Mouse (Mus musculus) forebrain, embryonic 15.5 days (tissue): ENCODE measurements around the gene Plekhg5. TPM values are rescaled to one million over a fixed set of nuclear protein-coding genes. Genes with fewer than 3 reads are reported as not detected.

ENCODE experiments used
- ATAC-seq: fragments of 200-750 bp; cut with Nextera tagmentation; replicated peaks from 2 replicates; pipeline ENCODE4 v1.8.0; 2017; ENCODE audit warnings: mild to moderate bottlenecking, moderate TSS enrichment, moderate library complexity
- H3K27ac ChIP-seq: fragments of 300-500 bp; sonication (generic); replicated peaks from 2 replicates; pipeline ENCODE4 v1.5.1; 2015; ENCODE audit warnings: mild to moderate bottlenecking, inconsistent platforms
- H3K27me3 ChIP-seq: fragments of 300-500 bp; sonication (generic); 2 replicates; pipeline ENCODE4 v1.6.1; 2015; ENCODE audit warnings: inconsistent platforms
- H3K36me3 ChIP-seq: fragments of 300-500 bp; sonication (generic); 2 replicates; pipeline ENCODE4 v1.6.1; 2015; ENCODE audit warnings: mild to moderate bottlenecking, inconsistent platforms
- H3K4me1 ChIP-seq: fragments of 300-500 bp; sonication (generic); 2 replicates; pipeline ENCODE4 v1.6.1; 2015; ENCODE audit warnings: inconsistent platforms
- H3K4me2 ChIP-seq: fragments of 300-500 bp; sonication (generic); replicated peaks from 2 replicates; pipeline ENCODE4 v1.6.1; 2015; ENCODE audit warnings: mild to moderate bottlenecking, inconsistent platforms
- H3K4me3 ChIP-seq: fragments of 300-500 bp; sonication (generic); 2 replicates; pipeline ENCODE4 v1.5.1; 2015; ENCODE audit warnings: mild to moderate bottlenecking, inconsistent platforms
- H3K9ac ChIP-seq: fragments of 300-500 bp; sonication (generic); replicated peaks from 2 replicates; pipeline ENCODE4 v1.6.1; 2015; ENCODE audit warnings: mild to moderate bottlenecking, inconsistent platforms
- H3K9me3 ChIP-seq: fragments of 300-500 bp; sonication (generic); 2 replicates; pipeline ENCODE4 v1.6.1; 2016; ENCODE audit warnings: inconsistent platforms
- WGBS: fragments of 180-500 bp; shearing (Covaris S2); methylation state at CpG from one replicate; pipeline ENCODE4 v1.1.7; 2015; ENCODE audit warnings: mixed read lengths; 5-methylcytosine and 5-hydroxymethylcytosine counted together
- polyA plus RNA-seq: library from polyadenylated mRNA; unstranded; fragments of >200 nt; fragmentation: Nextera tagmentation; extraction: Ambion mirVana; gene quantifications from 2 replicates; pipeline ENCODE4 v1.2.1, GENCODE M21; 2015

The Plekhg5 gene
- polyA plus RNA-seq, 1 experiment from 2014 or later: 9.3 TPM

- no peaks in the 10 kb centered on the region for H3K9me3 ChIP-seq
- H3K4me3 ChIP-seq: peak overlapping the region; percentile 30
- H3K4me2 ChIP-seq: peak overlapping the region; percentile 47
- peaks cover 73% of the 10 kb centered on the region for H3K27me3 ChIP-seq
- H3K4me1 ChIP-seq: peaks cover 24% of the 10 kb centered on the region
- no peak overlapping the region for H3K27ac ChIP-seq
- H3K9ac ChIP-seq: no peak overlapping the region
- no peaks in the 10 kb centered on the region for H3K36me3 ChIP-seq
- 2% methylated on average over 50 of the region's 50 CpGs for WGBS
- ATAC-seq: no peak
Observed at GRCm38 (mm10) chr4:152131809-152132771, 59.8 kb downstream of the Plekhg5 start.

- no peak overlapping the region for H3K9ac ChIP-seq
- H3K4me2 ChIP-seq: no peak overlapping the region
- no peak for ATAC-seq
- no peaks in the 10 kb centered on the region for H3K9me3 ChIP-seq
- H3K36me3 ChIP-seq: no peaks in the 10 kb centered on the region
- H3K4me1 ChIP-seq: peaks cover 24% of the 10 kb centered on the region
- no peak overlapping the region for H3K4me3 ChIP-seq
- H3K27me3 ChIP-seq: peaks cover 67% of the 10 kb centered on the region
- H3K27ac ChIP-seq: no peak overlapping the region
- 17% methylated on average over 10 of the region's 10 CpGs for WGBS
Observed at GRCm38 (mm10) chr4:152132772-152133169, 60.5 kb downstream of the Plekhg5 start.

GRCm38 (mm10) chr4:152133213-152133612, 60.9 kb downstream of the Plekhg5 start:
- no peak overlapping the region for H3K4me2 ChIP-seq
- no peak overlapping the region for H3K27ac ChIP-seq
- H3K4me3 ChIP-seq: no peak overlapping the region
- ATAC-seq: no peak
- WGBS: 57% methylated on average over 5 of the region's 5 CpGs
- H3K36me3 ChIP-seq: no peaks in the 10 kb centered on the region
- no peaks in the 10 kb centered on the region for H3K9me3 ChIP-seq
- peaks cover 65% of the 10 kb centered on the region for H3K27me3 ChIP-seq
- peaks cover 24% of the 10 kb centered on the region for H3K4me1 ChIP-seq
- no peak overlapping the region for H3K9ac ChIP-seq

GRCm38 (mm10) chr4:152134507-152134906, 62.2 kb downstream of the Plekhg5 start:
- Histone ChIP-seq H3K27me3 (peaks cover 62% of the 10 kb centered on the region), H3K4me3 (no peak overlapping the region), H3K4me1 (peaks cover 32% of the 10 kb centered on the region), H3K36me3 (no peaks in the 10 kb centered on the region), H3K9me3 (no peaks in the 10 kb centered on the region), H3K4me2 (no peak overlapping the region), H3K27ac (no peak overlapping the region), H3K9ac (no peak overlapping the region)
- no peak for ATAC-seq

- Histone ChIP-seq H3K4me1 (peaks cover 31% of the 10 kb centered on the region), H3K4me2 (no peak overlapping the region), H3K4me3 (no peak overlapping the region), H3K36me3 (no peaks in the 10 kb centered on the region), H3K27me3 (peaks cover 58% of the 10 kb centered on the region), H3K9me3 (no peaks in the 10 kb centered on the region), H3K9ac (no peak overlapping the region), H3K27ac (no peak overlapping the region)
- WGBS: 83% methylated on average over 12 of the region's 12 CpGs
- ATAC-seq: no peak
Observed at GRCm38 (mm10) chr4:152135363-152135762, 63.1 kb downstream of the Plekhg5 start.

GRCm38 (mm10) chr4:152136112-152136875, 64.0 kb downstream of the Plekhg5 start:
- H3K27me3 ChIP-seq: peaks cover 52% of the 10 kb centered on the region
- WGBS: 30% methylated on average over 6 of the region's 6 CpGs
- H3K4me2 ChIP-seq: no peak overlapping the region
- no peak overlapping the region for H3K27ac ChIP-seq
- no peaks in the 10 kb centered on the region for H3K36me3 ChIP-seq
- peaks cover 22% of the 10 kb centered on the region for H3K4me1 ChIP-seq
- no peak overlapping the region for H3K9ac ChIP-seq
- H3K9me3 ChIP-seq: no peaks in the 10 kb centered on the region
- ATAC-seq: no peak
- no peak overlapping the region for H3K4me3 ChIP-seq

GRCm38 (mm10) chr4:152136876-152137250, 64.6 kb downstream of the Plekhg5 start:
- Histone ChIP-seq H3K27me3 (peaks cover 47% of the 10 kb centered on the region), H3K4me1 (peaks cover 20% of the 10 kb centered on the region), H3K9ac (no peak overlapping the region), H3K27ac (no peak overlapping the region), H3K36me3 (no peaks in the 10 kb centered on the region), H3K4me2 (no peak overlapping the region), H3K9me3 (no peaks in the 10 kb centered on the region), H3K4me3 (no peak overlapping the region)
- ATAC-seq: no peak
- WGBS: 88% methylated on average over 2 of the region's 2 CpGs

- Histone ChIP-seq H3K4me3 (peak overlapping the region; percentile 38), H3K36me3 (no peaks in the 10 kb centered on the region), H3K9me3 (no peaks in the 10 kb centered on the region), H3K4me1 (peaks cover 13% of the 10 kb centered on the region), H3K27me3 (peaks cover 29% of the 10 kb centered on the region), H3K27ac (no peak overlapping the region), H3K4me2 (peak overlapping the region; percentile 55), H3K9ac (no peak overlapping the region)
- peak; percentile 60 for ATAC-seq
- WGBS: 3% methylated on average over 51 of the region's 51 CpGs
Observed at GRCm38 (mm10) chr4:152138497-152139260, 66.4 kb downstream of the Plekhg5 start.

GRCm38 (mm10) chr4:152140441-152140840, 68.1 kb downstream of the Plekhg5 start:
- ATAC-seq: no peak; the same call in 1 of the 2 replicates
- Histone ChIP-seq H3K4me3 (no peak overlapping the region), H3K9ac (no peak overlapping the region), H3K36me3 (no peaks in the 10 kb centered on the region), H3K27me3 (peaks cover 21% of the 10 kb centered on the region), H3K4me1 (peaks cover 13% of the 10 kb centered on the region), H3K27ac (no peak overlapping the region), H3K9me3 (no peaks in the 10 kb centered on the region), H3K4me2 (no peak overlapping the region)
- WGBS: 28% methylated on average over 6 of the region's 6 CpGs

GRCm38 (mm10) chr4:152141521-152142135, 69.3 kb downstream of the Plekhg5 start:
- H3K27me3 ChIP-seq: peaks cover 21% of the 10 kb centered on the region
- ATAC-seq: no peak

GRCm38 (mm10) chr4:152143632-152144031, 71.3 kb downstream of the Plekhg5 start:
- H3K9me3 ChIP-seq: no peaks in the 10 kb centered on the region
- peaks cover 13% of the 10 kb centered on the region for H3K27me3 ChIP-seq
- WGBS: 17% methylated on average over 1 of the region's 1 CpGs
- ATAC-seq: no peak
- H3K4me1 ChIP-seq: peaks cover 8% of the 10 kb centered on the region
- H3K9ac ChIP-seq: no peak overlapping the region
- no peaks in the 10 kb centered on the region for H3K36me3 ChIP-seq
- H3K4me3 ChIP-seq: no peak overlapping the region
- H3K4me2 ChIP-seq: no peak overlapping the region
- no peak overlapping the region for H3K27ac ChIP-seq

More at GRCm38 (mm10) chr4:152141521-152142135, 69.3 kb downstream of the Plekhg5 start:
- Histone ChIP-seq H3K36me3 (no peaks in the 10 kb centered on the region), H3K9ac (no peak overlapping the region), H3K4me2 (no peak overlapping the region), H3K4me3 (no peak overlapping the region), H3K9me3 (no peaks in the 10 kb centered on the region), H3K27ac (no peak overlapping the region), H3K4me1 (peaks cover 13% of the 10 kb centered on the region)
- 40% methylated on average over 8 of the region's 8 CpGs for WGBS
